Mouse (Mus musculus): ENCODE measurements at regions not wholly inside any gene's neighbourhood (a gene's known extent, or its start where the extent isn't known, plus 50 kb on each side); places are given as distances from the start of the nearest gene placed in this dataset.

- Histone ChIP-seq H3K4me3 (replicated peaks in 1 of 3; ENCODE audit: low read depth in 2 of 3, low read length in 2 of 3, poor library complexity in 1 of 3) (no peak overlapping the region), H3K4me2 (ENCODE audit: insufficient read depth, low read depth, poor library complexity, severe bottlenecking) (no peak overlapping the region), H3K9ac (ENCODE audit: insufficient read depth, low read depth) (no peak overlapping the region), H3K36me3 (replicated peaks in 1 of 2; ENCODE audit: control insufficient read depth in 1 of 2, insufficient read depth in 1 of 2, low read length in 1 of 2) (no peaks in the 10 kb centered on the region), H3K79me2 (replicated peaks; ENCODE audit: control insufficient read depth, extremely low read depth, insufficient read depth, poor library complexity, severe bottlenecking) (no peaks in the 10 kb centered on the region), H3K27me3 (replicated peaks) (no peaks in the 10 kb centered on the region), H3K27ac (ENCODE audit: insufficient read depth, low read depth) (no peak overlapping the region), H3K9me3 (replicated peaks; ENCODE audit: low read length) (peaks cover 3% of the 10 kb centered on the region), H3K4me1 (ENCODE audit: control insufficient read depth in 1 of 2, insufficient read depth in 2 of 2) (no peaks in the 10 kb centered on the region)
- TF ChIP-seq KAT2A (IDR thresholded peaks at IDR 0.05; ENCODE audit: insufficient replicate concordance, low read length) (no peak), MYC (IDR thresholded peaks at IDR 0.05; ENCODE audit: low read depth, low read length) (no peak), IRF4 (IDR thresholded peaks at IDR 0.05; ENCODE audit: low read depth, low read length) (no peak), PAX5 (IDR thresholded peaks at IDR 0.05; ENCODE audit: low read length) (no peak)
- DNase-seq (ENCODE audit: extremely low read depth), result no peak
- in situ Hi-C loops (cut with MboI; ENCODE audit: low pct_ligation_motif_present, low pct_unique_long_range_greater_than_20kb, low sequenced_read_pairs), result no loop called here
- dilution Hi-C loops (cut with MboI; ENCODE audit: extremely low pct_ligation_motif_present, extremely low pct_unique_long_range_greater_than_20kb, low sequenced_read_pairs), result no loop called here
These were observed 166.2 kb upstream of the Masp1 start for GRCm38 (mm10) chr16:23686783-23687182.

GRCm38 (mm10) chr16:23680434-23680833 lies 159.8 kb upstream of the Masp1 start:
- dilution Hi-C loops (cut with MboI; ENCODE audit: extremely low pct_ligation_motif_present, extremely low pct_unique_long_range_greater_than_20kb, low sequenced_read_pairs), result no loop called here

DNA sequence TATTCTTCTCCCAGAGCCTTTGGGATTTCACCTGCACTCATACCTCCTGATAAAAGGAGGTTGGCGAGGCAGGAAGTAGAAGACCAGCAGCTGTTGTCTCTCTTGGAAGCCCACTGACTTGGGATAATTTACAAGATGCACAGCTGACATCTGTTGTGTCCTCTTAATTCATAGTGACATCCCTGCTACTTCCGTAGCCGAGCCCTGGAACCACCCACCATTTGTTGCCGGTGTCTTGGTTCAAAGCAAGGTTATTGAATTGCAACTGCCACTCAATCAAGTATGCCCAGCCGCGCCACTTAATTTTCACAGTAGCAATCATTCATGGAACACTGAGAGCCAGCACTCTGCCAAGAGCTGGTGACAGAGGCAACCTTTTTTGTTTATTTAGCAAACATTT lies 151.8 kb upstream of the Masp1 start:
- TF ChIP-seq MAZ (IDR thresholded peaks at IDR 0.05; ENCODE audit: low read depth, low read length) (no peak), MAFK (IDR thresholded peaks at IDR 0.05; ENCODE audit: insufficient replicate concordance, low read length) (no peak), USF1 (IDR thresholded peaks at IDR 0.05; ENCODE audit: low read depth, low read length) (no peak), RCOR1 (conservative IDR thresholded peaks at IDR 0.05; ENCODE audit: low read depth, low read length) (no peak), IRF4 (IDR thresholded peaks at IDR 0.05; ENCODE audit: low read depth, low read length) (no peak)
- Histone ChIP-seq H3K4me2 (ENCODE audit: insufficient read depth, low read depth, poor library complexity, severe bottlenecking) (no peak overlapping the region), H3K9ac (ENCODE audit: insufficient read depth, low read depth) (no peak overlapping the region), H3K4me3 (replicated peaks in 1 of 3; ENCODE audit: low read depth in 2 of 3, low read length in 2 of 3, poor library complexity in 1 of 3) (no peak overlapping the region), H3K79me2 (replicated peaks; ENCODE audit: control insufficient read depth, extremely low read depth, insufficient read depth, poor library complexity, severe bottlenecking) (no peaks in the 10 kb centered on the region), H3K27ac (ENCODE audit: insufficient read depth, low read depth) (no peak overlapping the region), H3K36me3 (replicated peaks in 1 of 2; ENCODE audit: control insufficient read depth in 1 of 2, insufficient read depth in 1 of 2, low read length in 1 of 2) (no peaks in the 10 kb centered on the region), H3K9me3 (replicated peaks; ENCODE audit: low read length) (no peaks in the 10 kb centered on the region), H3K4me1 (ENCODE audit: control insufficient read depth in 1 of 2, insufficient read depth in 2 of 2) (no peaks in the 10 kb centered on the region), H3K27me3 (replicated peaks) (no peaks in the 10 kb centered on the region)
- in situ Hi-C loops (cut with MboI; ENCODE audit: low pct_ligation_motif_present, low pct_unique_long_range_greater_than_20kb, low sequenced_read_pairs) (no loop called here), dilution Hi-C loops (cut with MboI; ENCODE audit: extremely low pct_ligation_motif_present, extremely low pct_unique_long_range_greater_than_20kb, low sequenced_read_pairs) (no loop called here)
- DNase-seq (ENCODE audit: extremely low read depth), result no peak

More at GRCm38 (mm10) chr16:23680434-23680833, 159.8 kb upstream of the Masp1 start:
- H3K27ac ChIP-seq (ENCODE audit: insufficient read depth, low read depth), result no peak overlapping the region
- no peaks in the 10 kb centered on the region for H3K79me2 ChIP-seq (replicated peaks; ENCODE audit: control insufficient read depth, extremely low read depth, insufficient read depth, poor library complexity, severe bottlenecking)
- H3K4me1 ChIP-seq (ENCODE audit: control insufficient read depth in 1 of 2, insufficient read depth in 2 of 2), result no peaks in the 10 kb centered on the region
- peaks cover 2% of the 10 kb centered on the region for H3K27me3 ChIP-seq (replicated peaks)
- H3K36me3 ChIP-seq (replicated peaks in 1 of 2; ENCODE audit: control insufficient read depth in 1 of 2, insufficient read depth in 1 of 2, low read length in 1 of 2), result no peaks in the 10 kb centered on the region
- no peak overlapping the region for H3K9ac ChIP-seq (ENCODE audit: insufficient read depth, low read depth)
- no peak overlapping the region for H3K4me2 ChIP-seq (ENCODE audit: insufficient read depth, low read depth, poor library complexity, severe bottlenecking)
- H3K4me3 ChIP-seq (replicated peaks in 1 of 3; ENCODE audit: low read depth in 2 of 3, low read length in 2 of 3, poor library complexity in 1 of 3), result no peak overlapping the region
- TF ChIP-seq BHLHE40 (IDR thresholded peaks at IDR 0.05; ENCODE audit: low read depth, low read length) (no peak), IRF4 (IDR thresholded peaks at IDR 0.05; ENCODE audit: low read depth, low read length) (no peak), SMC3 (IDR thresholded peaks at IDR 0.05; ENCODE audit: low read depth, low read length) (no peak), MEF2A (IDR thresholded peaks at IDR 0.05; ENCODE audit: borderline replicate concordance, low read depth, low read length) (no peak), ZC3H11A (IDR thresholded peaks at IDR 0.05; ENCODE audit: low read depth, low read length) (no peak), ZNF384 (IDR thresholded peaks at IDR 0.05; ENCODE audit: low read depth, low read length) (no peak), USF1 (IDR thresholded peaks at IDR 0.05; ENCODE audit: low read depth, low read length) (no peak), CHD1 (IDR thresholded peaks at IDR 0.05; ENCODE audit: low read depth, low read length) (no peak), MAX (IDR thresholded peaks at IDR 0.05; ENCODE audit: low read length) (no peak), MAFK (IDR thresholded peaks at IDR 0.05; ENCODE audit: insufficient replicate concordance, low read length) (no peak)
- in situ Hi-C loops (cut with MboI; ENCODE audit: low pct_ligation_motif_present, low pct_unique_long_range_greater_than_20kb, low sequenced_read_pairs), result no loop called here
- H3K9me3 ChIP-seq (replicated peaks; ENCODE audit: low read length), result no peaks in the 10 kb centered on the region
- no peak for DNase-seq (ENCODE audit: extremely low read depth)
